Mouse (Mus musculus) urinary bladder, postnatal 36 days (tissue): Measurements from ENCODE around the gene Poldip3.
"Not testable (repeated sequence)": the region's sequence is repeated elsewhere in the genome, so short reads cannot be mapped to it uniquely, and the experiment has no call there.

Source experiments
- DNase-seq, 2 experiments: peaks; one replicate each; pipeline ENCODE4 v3.0.0; 2022; ENCODE audit warnings: low spot score in 2 of 2, mixed read lengths in 1 of 2

The Poldip3 gene

GRCm38 (mm10) chr15:83129530-83130231, 19.5 kb downstream of the Poldip3 start:
- no peak for DNase-seq

GRCm38 (mm10) chr15:83127037-83127436, 22.1 kb downstream of the Poldip3 start:
- not testable (repeated sequence) for DNase-seq

- DNase-seq = no peak
Observed at GRCm38 (mm10) chr15:83126582-83126981, 22.6 kb downstream of the Poldip3 start.

- DNase-seq = no peak
Observed at GRCm38 (mm10) chr15:83124625-83125024, 24.6 kb downstream of the Poldip3 start.

GRCm38 (mm10) chr15:83122566-83123145, 26.5 kb downstream of the Poldip3 start, which contains the start of gene Rrp7a:
TSS of gene Rrp7a (minus strand) at chr15:83122801.
- DNase-seq = peak; percentile 93 to 95

- no peak for DNase-seq
Observed at GRCm38 (mm10) chr15:83121709-83122565, 27.2 kb downstream of the Poldip3 start.

GRCm38 (mm10) chr15:83118360-83118759, 30.8 kb downstream of the Poldip3 start:
- no peak for DNase-seq

- DNase-seq = no peak
Observed at GRCm38 (mm10) chr15:83115071-83115470, 34.1 kb downstream of the Poldip3 start.

GRCm38 (mm10) chr15:83114106-83114505, 35.1 kb downstream of the Poldip3 start:
- no peak for DNase-seq

- peak; percentile 43 to 67 for DNase-seq
Observed at GRCm38 (mm10) chr15:83112898-83113297, 36.3 kb downstream of the Poldip3 start.

- no peak for DNase-seq
Observed at GRCm38 (mm10) chr15:83111874-83112273, 37.3 kb downstream of the Poldip3 start.

GRCm38 (mm10) chr15:83111290-83111689, 37.9 kb downstream of the Poldip3 start:
- no peak for DNase-seq

GRCm38 (mm10) chr15:83107814-83108213, 41.4 kb downstream of the Poldip3 start:
- no peak for DNase-seq

GRCm38 (mm10) chr15:83106426-83106825, 42.8 kb downstream of the Poldip3 start:
- DNase-seq = no peak

- DNase-seq = no peak
Observed at GRCm38 (mm10) chr15:83103111-83103510, 46.1 kb downstream of the Poldip3 start.

GRCm38 (mm10) chr15:83100332-83100662, 48.9 kb downstream of the Poldip3 start:
- DNase-seq = no peak

- peak; percentile 94 to 95 for DNase-seq
Observed at GRCm38 (mm10) chr15:83099533-83100331, 49.5 kb downstream of the Poldip3 start.

- no peak for DNase-seq
Observed at GRCm38 (mm10) chr15:83095950-83096349, 53.2 kb downstream of the Poldip3 start.

GRCm38 (mm10) chr15:83093687-83094086, 55.5 kb downstream of the Poldip3 start:
- peak in 1 of 2 experiments; percentile 66 for DNase-seq

- no peak for DNase-seq
Observed at GRCm38 (mm10) chr15:83090874-83091273, 58.3 kb downstream of the Poldip3 start.

GRCm38 (mm10) chr15:83089429-83089605, 59.9 kb downstream of the Poldip3 start, which contains the start of gene Serhl:
TSS of gene Serhl (plus strand) at chr15:83089506.
- DNase-seq = no peak
